Mouse (Mus musculus): Measurements from ENCODE around the gene Ccl20. TPM values are rescaled to one million over a fixed set of nuclear protein-coding genes. Genes with fewer than 3 reads are reported as not detected.

Ccl20 gene
- polyA plus RNA-seq, 1 experiment from 2014 or later, result 3.4 TPM

GRCm38 (mm10) chr1:83119903-83120302 lies 3.3 kb downstream of the Ccl20 start:
- H3K27me3 ChIP-seq (replicated peaks; ENCODE audit: control insufficient read depth, insufficient read depth, low read length), result no peaks in the 10 kb centered on the region
- DNase-seq (ENCODE audit: low spot score), result no peak
- ATAC-seq (replicated peaks; ENCODE audit: low FRiP score, low TSS enrichment, low read depth), result no peak
- no peaks in the 10 kb centered on the region for H3K36me3 ChIP-seq (ENCODE audit: control insufficient read depth, insufficient read depth, low read length)
- no peaks in the 10 kb centered on the region for H3K9me3 ChIP-seq (ENCODE audit: control insufficient read depth, low read length)
- H3K9ac ChIP-seq (ENCODE audit: low read length), result no peak overlapping the region
- no peak overlapping the region for H3K4me2 ChIP-seq (ENCODE audit: low read length)
- no peaks in the 10 kb centered on the region for H3K4me1 ChIP-seq (replicated peaks; ENCODE audit: control insufficient read depth, insufficient read depth, low read length)
- no peak overlapping the region for H3K27ac ChIP-seq (ENCODE audit: low read depth)
- no peak overlapping the region for H3K4me3 ChIP-seq (ENCODE audit: low read depth, low read length)

GRCm38 (mm10) chr1:83120312-83120711 lies 3.7 kb downstream of the Ccl20 start:
- H3K4me1 ChIP-seq (replicated peaks; ENCODE audit: control insufficient read depth, insufficient read depth, low read length), result no peaks in the 10 kb centered on the region
- H3K9me3 ChIP-seq (ENCODE audit: control insufficient read depth, low read length), result no peaks in the 10 kb centered on the region
- DNase-seq (ENCODE audit: low spot score) (no peak), ATAC-seq (replicated peaks; ENCODE audit: low FRiP score, low TSS enrichment, low read depth) (no peak)
- no peaks in the 10 kb centered on the region for H3K36me3 ChIP-seq (ENCODE audit: control insufficient read depth, insufficient read depth, low read length)
- H3K4me3 ChIP-seq (ENCODE audit: low read depth, low read length), result no peak overlapping the region
- no peak overlapping the region for H3K4me2 ChIP-seq (ENCODE audit: low read length)
- WGBS, result 80% methylated on average over 3 of the region's 3 CpGs
- H3K27ac ChIP-seq (ENCODE audit: low read depth), result no peak overlapping the region
- no peaks in the 10 kb centered on the region for H3K27me3 ChIP-seq (replicated peaks; ENCODE audit: control insufficient read depth, insufficient read depth, low read length)
- no peak overlapping the region for H3K9ac ChIP-seq (ENCODE audit: low read length)

- ATAC-seq (replicated peaks; ENCODE audit: low FRiP score, low TSS enrichment, low read depth), result no peak
- H3K27me3 ChIP-seq (replicated peaks; ENCODE audit: control insufficient read depth, insufficient read depth, low read length), result no peaks in the 10 kb centered on the region
- H3K4me1 ChIP-seq (replicated peaks; ENCODE audit: control insufficient read depth, insufficient read depth, low read length), result no peaks in the 10 kb centered on the region
- H3K9me3 ChIP-seq (ENCODE audit: control insufficient read depth, low read length), result no peaks in the 10 kb centered on the region
- no peak for DNase-seq (ENCODE audit: low spot score)
- no peak overlapping the region for H3K27ac ChIP-seq (ENCODE audit: low read depth)
- no peak overlapping the region for H3K9ac ChIP-seq (ENCODE audit: low read length)
- 97% methylated on average over 2 of the region's 2 CpGs for WGBS
- H3K4me2 ChIP-seq (ENCODE audit: low read length), result no peak overlapping the region
- H3K36me3 ChIP-seq (ENCODE audit: control insufficient read depth, insufficient read depth, low read length), result no peaks in the 10 kb centered on the region
- no peak overlapping the region for H3K4me3 ChIP-seq (ENCODE audit: low read depth, low read length)
Observed at GRCm38 (mm10) chr1:83123201-83123600, 6.6 kb downstream of the Ccl20 start.

- H3K9me3 ChIP-seq (ENCODE audit: control insufficient read depth, low read length), result no peaks in the 10 kb centered on the region
Observed at GRCm38 (mm10) chr1:83135829-83136228, 19.3 kb downstream of the Ccl20 start.

GRCm38 (mm10) chr1:83137847-83138246 lies 21.3 kb downstream of the Ccl20 start:
- H3K27ac ChIP-seq (ENCODE audit: low read depth), result no peak overlapping the region
- H3K4me1 ChIP-seq (replicated peaks; ENCODE audit: control insufficient read depth, insufficient read depth, low read length), result no peaks in the 10 kb centered on the region
- H3K9me3 ChIP-seq (ENCODE audit: control insufficient read depth, low read length), result no peaks in the 10 kb centered on the region
- H3K4me3 ChIP-seq (ENCODE audit: low read depth, low read length), result no peak overlapping the region
- H3K27me3 ChIP-seq (replicated peaks; ENCODE audit: control insufficient read depth, insufficient read depth, low read length), result no peaks in the 10 kb centered on the region
- no peak for ATAC-seq (replicated peaks; ENCODE audit: low FRiP score, low TSS enrichment, low read depth)
- H3K36me3 ChIP-seq (ENCODE audit: control insufficient read depth, insufficient read depth, low read length), result no peaks in the 10 kb centered on the region
- no peak overlapping the region for H3K9ac ChIP-seq (ENCODE audit: low read length)
- DNase-seq (ENCODE audit: low spot score), result no peak
- H3K4me2 ChIP-seq (ENCODE audit: low read length), result no peak overlapping the region
- 82% methylated on average over 8 of the region's 8 CpGs for WGBS

More at GRCm38 (mm10) chr1:83135829-83136228, 19.3 kb downstream of the Ccl20 start:
- 33% methylated on average over 7 of the region's 7 CpGs for WGBS
- Histone ChIP-seq H3K36me3 (ENCODE audit: control insufficient read depth, insufficient read depth, low read length) (no peaks in the 10 kb centered on the region), H3K27ac (ENCODE audit: low read depth) (no peak overlapping the region), H3K9ac (ENCODE audit: low read length) (no peak overlapping the region), H3K27me3 (replicated peaks; ENCODE audit: control insufficient read depth, insufficient read depth, low read length) (no peaks in the 10 kb centered on the region), H3K4me1 (replicated peaks; ENCODE audit: control insufficient read depth, insufficient read depth, low read length) (no peaks in the 10 kb centered on the region), H3K4me2 (ENCODE audit: low read length) (no peak overlapping the region), H3K4me3 (ENCODE audit: low read depth, low read length) (no peak overlapping the region)
- ATAC-seq (replicated peaks; ENCODE audit: low FRiP score, low TSS enrichment, low read depth) (peak; percentile 70), DNase-seq (ENCODE audit: low spot score) (no peak)

GRCm38 (mm10) chr1:83138721-83139120 lies 22.2 kb downstream of the Ccl20 start:
- Histone ChIP-seq H3K9me3 (ENCODE audit: control insufficient read depth, low read length) (no peaks in the 10 kb centered on the region), H3K4me3 (ENCODE audit: low read depth, low read length) (no peak overlapping the region), H3K9ac (ENCODE audit: low read length) (no peak overlapping the region), H3K4me1 (replicated peaks; ENCODE audit: control insufficient read depth, insufficient read depth, low read length) (no peaks in the 10 kb centered on the region), H3K36me3 (ENCODE audit: control insufficient read depth, insufficient read depth, low read length) (no peaks in the 10 kb centered on the region), H3K4me2 (ENCODE audit: low read length) (no peak overlapping the region), H3K27ac (ENCODE audit: low read depth) (no peak overlapping the region), H3K27me3 (replicated peaks; ENCODE audit: control insufficient read depth, insufficient read depth, low read length) (no peaks in the 10 kb centered on the region)
- ATAC-seq (replicated peaks; ENCODE audit: low FRiP score, low TSS enrichment, low read depth) (no peak), DNase-seq (ENCODE audit: low spot score) (no peak)
- 85% methylated on average over 6 of the region's 6 CpGs for WGBS

GRCm38 (mm10) chr1:83141510-83141909 lies 24.9 kb downstream of the Ccl20 start:
- Histone ChIP-seq H3K9me3 (ENCODE audit: control insufficient read depth, low read length) (no peaks in the 10 kb centered on the region), H3K4me3 (ENCODE audit: low read depth, low read length) (no peak overlapping the region), H3K27ac (ENCODE audit: low read depth) (no peak overlapping the region), H3K4me1 (replicated peaks; ENCODE audit: control insufficient read depth, insufficient read depth, low read length) (no peaks in the 10 kb centered on the region), H3K36me3 (ENCODE audit: control insufficient read depth, insufficient read depth, low read length) (no peaks in the 10 kb centered on the region), H3K9ac (ENCODE audit: low read length) (no peak overlapping the region), H3K27me3 (replicated peaks; ENCODE audit: control insufficient read depth, insufficient read depth, low read length) (no peaks in the 10 kb centered on the region), H3K4me2 (ENCODE audit: low read length) (no peak overlapping the region)
- 82% methylated on average over 8 of the region's 8 CpGs for WGBS
- ATAC-seq (replicated peaks; ENCODE audit: low FRiP score, low TSS enrichment, low read depth) (no peak), DNase-seq (ENCODE audit: low spot score) (no peak)

GRCm38 (mm10) chr1:83142055-83142454 lies 25.5 kb downstream of the Ccl20 start:
- no peak for DNase-seq (ENCODE audit: low spot score)
- no peak overlapping the region for H3K9ac ChIP-seq (ENCODE audit: low read length)

GRCm38 (mm10) chr1:83146547-83146946 lies 30.0 kb downstream of the Ccl20 start:
- Histone ChIP-seq H3K4me3 (ENCODE audit: low read depth, low read length) (no peak overlapping the region), H3K9me3 (ENCODE audit: control insufficient read depth, low read length) (no peaks in the 10 kb centered on the region), H3K4me2 (ENCODE audit: low read length) (no peak overlapping the region), H3K9ac (ENCODE audit: low read length) (no peak overlapping the region), H3K36me3 (ENCODE audit: control insufficient read depth, insufficient read depth, low read length) (no peaks in the 10 kb centered on the region), H3K27me3 (replicated peaks; ENCODE audit: control insufficient read depth, insufficient read depth, low read length) (no peaks in the 10 kb centered on the region), H3K27ac (ENCODE audit: low read depth) (no peak overlapping the region), H3K4me1 (replicated peaks; ENCODE audit: control insufficient read depth, insufficient read depth, low read length) (no peaks in the 10 kb centered on the region)
- WGBS, result 86% methylated on average over 2 of the region's 2 CpGs
- no peak for DNase-seq (ENCODE audit: low spot score)
- no peak; the same call in 1 of the 2 replicates for ATAC-seq (replicated peaks; ENCODE audit: low FRiP score, low TSS enrichment, low read depth)

More at GRCm38 (mm10) chr1:83142055-83142454, 25.5 kb downstream of the Ccl20 start:
- H3K4me1 ChIP-seq (replicated peaks; ENCODE audit: control insufficient read depth, insufficient read depth, low read length), result no peaks in the 10 kb centered on the region
- H3K9me3 ChIP-seq (ENCODE audit: control insufficient read depth, low read length), result no peaks in the 10 kb centered on the region
- H3K27me3 ChIP-seq (replicated peaks; ENCODE audit: control insufficient read depth, insufficient read depth, low read length), result no peaks in the 10 kb centered on the region
- no peak overlapping the region for H3K4me2 ChIP-seq (ENCODE audit: low read length)
- WGBS, result 79% methylated on average over 5 of the region's 5 CpGs
- no peaks in the 10 kb centered on the region for H3K36me3 ChIP-seq (ENCODE audit: control insufficient read depth, insufficient read depth, low read length)
- H3K27ac ChIP-seq (ENCODE audit: low read depth), result no peak overlapping the region
- no peak overlapping the region for H3K4me3 ChIP-seq (ENCODE audit: low read depth, low read length)
- no peak for ATAC-seq (replicated peaks; ENCODE audit: low FRiP score, low TSS enrichment, low read depth)

All from intestine, embryonic 14.5 days (tissue).